Mouse (Mus musculus) CD8-positive naive resting alpha-beta T cell, adult 2 months (primary cell): Measurements from ENCODE around the gene Hist2h2aa1.
A peak's percentile ranks its signal among the peaks of the same experiment; 100 is the strongest.
"Not testable (repeated sequence)": the region's sequence is repeated elsewhere in the genome, so short reads cannot be mapped to it uniquely, and the experiment has no call there.

Source experiments
- DNase-seq, 2 experiments: peaks; one replicate each; pipeline ENCODE4 v3.0.0; 2022; ENCODE audit warnings: low read depth in 2 of 2, low spot score in 2 of 2

The Hist2h2aa1 gene

GRCm38 (mm10) chr3:96245003-96245886 lies at the start of gene Hist2h2aa1:
Gene Hist2h2aa1 (plus strand): TSS chr3:96245497.
- peak; percentile 73 to 79 for DNase-seq

DNA sequence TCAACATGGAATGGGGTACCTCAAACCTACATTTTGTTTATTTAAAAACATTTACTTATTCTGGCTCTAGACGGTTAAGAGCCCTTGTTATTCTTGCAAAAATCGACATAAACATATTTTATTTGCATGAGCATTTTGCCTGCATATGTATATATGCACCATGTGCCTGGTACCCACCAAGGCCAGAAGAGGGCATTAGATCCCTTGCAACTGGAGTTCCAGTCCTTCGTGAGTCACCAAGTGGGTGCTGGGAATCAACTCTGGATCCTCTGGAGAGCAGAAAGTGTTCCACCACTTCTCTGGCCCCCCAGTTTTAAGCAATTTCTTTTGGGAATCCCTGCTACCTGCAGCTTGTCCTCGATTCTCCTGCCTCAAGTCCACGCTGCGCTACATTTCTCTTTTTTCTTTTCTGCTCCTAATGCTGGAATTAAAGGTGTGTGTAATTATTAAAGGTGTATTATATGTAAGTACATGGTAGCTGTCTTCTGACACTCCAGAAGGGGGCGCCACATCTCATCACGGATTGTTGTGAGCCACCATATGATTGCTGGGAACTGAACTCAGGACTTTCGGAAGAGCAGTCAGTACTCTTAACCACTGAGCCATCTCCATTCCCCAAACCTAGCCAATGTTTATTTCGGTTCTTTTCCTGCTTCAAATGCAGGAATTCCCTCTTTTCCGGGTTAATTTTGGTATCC lies 49.5 kb upstream of the Hist2h2aa1 start:
- DNase-seq = no peak

DNA sequence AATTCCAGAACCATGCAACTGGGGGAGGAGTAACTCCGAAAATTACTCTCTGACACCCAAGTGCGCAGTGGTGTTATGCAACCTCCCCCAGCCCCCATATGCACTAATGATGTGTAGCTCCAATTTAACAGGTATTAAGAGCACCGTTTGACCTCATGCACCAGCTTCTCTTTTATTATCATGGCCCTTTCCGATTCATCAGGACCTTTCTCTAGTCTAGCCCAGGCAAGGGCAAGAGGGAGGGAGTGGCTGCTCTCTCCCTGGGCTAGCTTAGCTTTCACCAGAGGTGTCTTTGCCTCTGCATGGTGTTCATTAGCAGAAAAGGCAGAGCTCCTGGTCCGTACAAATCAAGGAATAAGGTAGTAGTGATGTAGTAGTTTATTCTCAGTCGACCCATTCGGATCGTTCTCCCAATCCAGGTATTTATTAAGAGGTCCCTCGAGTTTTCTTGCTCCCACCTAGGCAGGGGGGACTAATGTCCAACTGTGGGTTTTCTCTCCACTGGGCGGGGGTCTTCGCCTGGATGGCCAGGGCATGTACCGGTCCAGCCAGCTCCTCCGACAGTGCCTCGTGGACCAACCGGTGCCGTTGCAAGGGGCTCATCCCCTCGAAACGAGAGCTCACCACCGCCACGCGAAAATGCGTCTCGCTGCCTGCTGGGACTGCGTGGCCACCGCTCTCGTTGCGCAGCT lies 48.7 kb upstream of the Hist2h2aa1 start:
- DNase-seq = no peak

DNA sequence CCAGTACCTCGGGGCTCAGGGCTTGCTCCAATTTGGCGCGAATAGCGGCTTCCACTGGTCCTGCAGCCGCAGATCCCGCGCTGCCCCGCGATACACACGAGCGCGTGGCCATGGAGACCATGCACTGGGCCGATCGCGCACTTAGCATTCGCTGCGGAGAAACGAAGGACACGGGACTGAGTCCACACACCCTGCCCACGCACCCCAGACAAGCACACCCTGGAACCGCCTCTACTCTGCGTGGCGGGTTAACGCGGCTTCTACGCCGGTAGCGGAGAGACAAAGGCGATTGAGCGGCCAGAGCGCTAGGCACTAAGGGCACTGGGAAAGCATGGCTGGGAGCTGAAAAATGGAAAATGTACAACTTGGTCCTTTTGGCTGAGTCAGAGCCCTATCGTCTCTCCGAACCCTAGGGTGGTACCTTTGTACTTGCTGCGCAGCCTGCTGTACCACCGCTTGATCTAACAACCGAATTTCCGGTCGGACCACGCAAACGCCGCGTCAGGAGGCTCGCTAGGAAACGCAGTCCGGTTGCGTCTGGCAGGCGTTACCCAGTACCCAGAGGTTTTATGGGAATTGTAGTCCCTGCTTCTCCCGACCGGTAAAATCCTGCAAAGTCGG lies 48.1 kb upstream of the Hist2h2aa1 start:
- DNase-seq = peak; percentile 82 to 84

DNA sequence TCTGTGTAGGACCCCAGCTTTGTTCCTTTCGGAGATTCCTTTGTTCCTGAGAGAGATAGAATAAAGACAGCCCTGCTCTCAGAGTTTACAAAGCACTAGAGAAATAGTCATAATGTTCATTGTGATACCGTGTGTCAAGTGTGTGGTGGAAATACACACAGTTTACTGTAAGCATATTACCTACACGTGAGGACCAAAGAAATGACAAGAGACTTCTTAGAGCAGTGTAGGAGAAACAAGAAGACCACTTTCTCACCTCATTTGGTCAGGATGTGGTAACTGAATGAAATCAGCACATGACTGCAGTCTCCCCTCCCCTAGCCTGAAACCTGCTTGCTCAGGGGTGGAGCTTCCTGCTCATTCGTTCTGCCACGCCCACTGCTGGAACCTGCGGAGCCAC lies 47.1 kb upstream of the Hist2h2aa1 start:
- peak; percentile 60 to 72 for DNase-seq

DNA sequence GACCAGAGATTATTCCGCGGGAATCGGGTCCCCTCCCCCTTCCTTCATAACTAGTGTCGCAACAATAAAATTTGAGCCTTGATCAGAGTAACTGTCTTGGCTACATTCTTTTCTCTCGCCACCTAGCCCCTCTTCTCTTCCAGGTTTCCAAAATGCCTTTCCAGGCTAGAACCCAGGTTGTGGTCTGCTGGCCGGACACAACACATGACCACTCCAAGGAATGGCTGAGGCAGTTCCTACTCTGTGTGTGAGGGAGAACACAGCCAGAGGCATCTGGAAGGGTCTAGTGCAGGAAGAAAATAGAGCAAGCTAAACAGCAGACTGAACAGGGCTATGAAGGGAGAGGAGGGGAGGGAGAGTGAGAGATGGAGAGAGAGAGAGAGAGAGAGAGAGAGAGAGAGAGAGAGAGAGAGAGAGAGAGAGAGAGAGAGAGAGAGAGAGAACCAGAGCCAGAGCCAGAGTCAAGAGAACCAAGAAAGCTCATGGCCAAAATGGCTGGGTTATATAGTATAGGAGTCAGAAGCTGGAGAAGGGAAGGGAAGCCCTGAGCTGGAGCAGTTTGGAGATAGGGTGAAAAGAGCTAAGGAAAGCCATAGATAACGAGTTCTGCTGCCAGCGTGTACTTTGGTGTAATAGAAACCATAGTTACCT lies 46.6 kb upstream of the Hist2h2aa1 start:
- not testable (repeated sequence) for DNase-seq

DNA sequence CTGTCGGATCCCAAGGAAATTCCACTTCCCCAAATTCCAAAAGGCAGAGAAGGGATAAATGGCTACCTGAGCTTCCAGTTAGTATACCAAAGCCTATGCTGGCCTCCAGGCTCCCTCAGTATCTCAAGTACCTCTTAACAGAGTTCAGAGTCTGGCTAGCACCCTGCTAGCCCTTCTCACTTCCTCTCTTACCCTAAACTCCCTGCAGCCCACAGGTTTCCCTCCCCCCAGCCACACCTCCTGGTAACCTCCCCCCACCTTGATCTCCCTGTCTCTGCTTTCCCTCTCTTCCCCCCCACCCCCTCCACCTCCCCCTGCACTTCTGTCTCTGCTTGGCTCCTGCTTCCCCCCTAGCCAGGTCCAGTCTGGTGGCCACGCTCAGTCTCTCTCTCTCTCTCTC lies 45.6 kb upstream of the Hist2h2aa1 start:
- no peak for DNase-seq

DNA sequence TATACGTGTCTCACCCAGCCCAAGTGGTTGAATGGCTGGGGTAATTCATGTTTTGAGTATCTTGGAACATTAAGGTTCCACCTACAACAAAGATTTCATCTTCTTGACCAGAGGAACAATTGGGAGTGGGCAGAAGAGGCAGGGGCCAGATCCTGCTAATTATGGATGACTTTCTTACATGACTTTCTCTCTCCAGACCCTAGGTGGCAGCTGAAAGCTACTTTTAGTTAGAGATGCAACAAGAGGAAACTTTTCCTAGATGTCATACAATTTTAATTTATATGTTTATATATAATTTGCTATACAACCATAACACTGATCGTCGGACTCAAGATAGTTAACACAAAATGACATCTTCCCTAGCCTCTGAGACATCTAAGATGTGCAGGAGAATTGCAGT lies 37.5 kb upstream of the Hist2h2aa1 start:
- DNase-seq = no peak

DNA sequence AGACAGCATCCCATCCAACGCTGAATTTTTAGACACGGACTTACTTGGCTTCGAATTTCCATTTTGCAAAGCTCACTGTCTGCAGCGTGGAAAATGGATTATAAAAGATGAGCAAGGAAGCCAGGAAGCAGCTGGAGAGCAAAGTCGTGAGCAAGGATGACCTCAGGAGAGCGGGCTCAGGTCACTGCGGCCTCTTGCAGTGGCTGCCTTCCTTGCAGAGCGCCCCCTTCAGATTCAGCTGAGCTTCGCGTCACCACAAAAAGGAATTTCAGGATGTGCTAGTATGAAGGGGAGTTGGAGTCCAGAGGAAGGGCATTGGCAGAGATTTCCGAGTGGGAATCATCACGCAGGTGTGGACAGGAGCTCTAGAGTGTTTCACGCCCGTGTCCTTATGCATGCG lies 36.1 kb upstream of the Hist2h2aa1 start:
- no peak for DNase-seq

DNA sequence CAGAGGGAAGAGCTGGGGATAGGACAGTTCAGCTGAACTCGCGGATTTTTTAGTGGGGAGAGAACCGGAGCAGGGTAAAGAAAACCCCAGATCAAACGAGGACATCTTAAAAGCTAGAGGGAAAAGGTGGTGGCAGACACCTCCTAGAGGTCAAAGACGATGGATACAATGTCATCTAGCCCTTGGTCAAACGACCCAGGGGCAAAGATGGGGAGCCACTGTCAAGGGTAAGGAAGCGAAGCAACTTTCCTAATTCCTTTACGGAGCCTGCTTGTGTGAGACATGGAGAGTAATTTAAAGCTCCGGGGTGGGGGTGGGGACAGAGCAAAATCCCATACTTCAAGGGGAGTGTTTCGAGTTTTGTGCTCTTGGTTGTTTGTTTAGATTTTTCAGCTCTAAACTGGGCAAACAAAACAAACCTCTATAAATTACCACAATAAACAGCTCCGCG lies 26.1 kb upstream of the Hist2h2aa1 start:
- peak; percentile 36 to 54 for DNase-seq

- DNase-seq = peak; percentile 62 to 67
Measured at GRCm38 (mm10) chr3:96219661-96220130, 25.6 kb upstream of the Hist2h2aa1 start, which contains the start of the genes Bola1 and Hist2h2ab. Gene Bola1 (minus strand): TSS chr3:96219709. Gene Hist2h2ab (plus strand): TSS chr3:96219865.

- DNase-seq = not testable (repeated sequence)
Measured at GRCm38 (mm10) chr3:96220131-96220764, 25.0 kb upstream of the Hist2h2aa1 start.

DNA sequence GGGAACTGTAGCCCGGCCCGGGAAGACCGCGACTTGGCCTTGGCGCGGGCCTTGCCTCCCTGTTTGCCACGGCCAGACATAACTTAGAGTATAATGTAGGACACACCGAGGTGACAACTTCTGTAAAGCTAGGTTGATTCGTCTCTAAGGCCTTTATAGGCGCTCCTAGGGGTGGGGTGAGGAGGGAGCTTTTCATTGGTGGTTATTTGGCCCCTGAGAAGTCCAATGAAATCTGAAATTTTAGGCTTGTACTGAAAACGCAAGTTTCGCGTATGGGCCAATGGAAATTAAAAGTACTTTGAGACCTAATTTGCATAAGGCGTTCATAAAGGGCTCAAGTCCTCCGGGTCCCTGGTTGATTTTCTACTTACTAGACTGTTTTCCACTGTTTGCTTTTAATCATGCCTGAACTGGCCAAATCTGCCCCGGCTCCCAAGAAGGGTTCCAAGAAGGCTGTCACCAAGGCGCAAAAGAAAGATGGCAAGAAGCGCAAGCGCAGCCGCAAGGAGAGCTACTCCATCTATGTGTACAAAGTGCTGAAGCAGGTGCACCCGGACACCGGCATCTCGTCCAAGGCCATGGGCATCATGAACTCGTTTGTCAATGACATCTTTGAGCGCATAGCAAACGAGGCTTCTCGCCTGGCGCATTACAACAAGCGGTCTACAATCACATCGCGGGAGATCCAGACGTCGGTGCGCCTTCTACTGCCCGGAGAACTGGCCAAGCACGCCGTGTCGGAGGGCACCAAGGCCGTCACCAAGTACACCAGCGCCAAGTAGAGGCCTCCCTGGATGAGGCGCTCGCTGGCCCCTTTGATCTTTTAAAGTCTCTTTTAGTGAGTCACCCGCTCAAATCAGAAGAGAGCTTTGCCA lies 24.3 kb upstream of the Hist2h2aa1 start, which contains the start of the genes Hist2h2ac and Hist2h2be:
Gene Hist2h2ac, minus strand, starts transcription at position 116 of the 875 bp plus-strand sequence.
Gene Hist2h2be, plus strand, starts transcription at position 355 of the 875 bp plus-strand sequence.
- peak; percentile 71 to 78 for DNase-seq

- peak in 1 of 2 experiments; percentile 22 for DNase-seq
Measured at GRCm38 (mm10) chr3:96221640-96222038, 23.7 kb upstream of the Hist2h2aa1 start.

- no peak for DNase-seq
Measured at GRCm38 (mm10) chr3:96222774-96223173, 22.5 kb upstream of the Hist2h2aa1 start.

GRCm38 (mm10) chr3:96225421-96225820 lies 19.9 kb upstream of the Hist2h2aa1 start:
- DNase-seq = no peak

DNA sequence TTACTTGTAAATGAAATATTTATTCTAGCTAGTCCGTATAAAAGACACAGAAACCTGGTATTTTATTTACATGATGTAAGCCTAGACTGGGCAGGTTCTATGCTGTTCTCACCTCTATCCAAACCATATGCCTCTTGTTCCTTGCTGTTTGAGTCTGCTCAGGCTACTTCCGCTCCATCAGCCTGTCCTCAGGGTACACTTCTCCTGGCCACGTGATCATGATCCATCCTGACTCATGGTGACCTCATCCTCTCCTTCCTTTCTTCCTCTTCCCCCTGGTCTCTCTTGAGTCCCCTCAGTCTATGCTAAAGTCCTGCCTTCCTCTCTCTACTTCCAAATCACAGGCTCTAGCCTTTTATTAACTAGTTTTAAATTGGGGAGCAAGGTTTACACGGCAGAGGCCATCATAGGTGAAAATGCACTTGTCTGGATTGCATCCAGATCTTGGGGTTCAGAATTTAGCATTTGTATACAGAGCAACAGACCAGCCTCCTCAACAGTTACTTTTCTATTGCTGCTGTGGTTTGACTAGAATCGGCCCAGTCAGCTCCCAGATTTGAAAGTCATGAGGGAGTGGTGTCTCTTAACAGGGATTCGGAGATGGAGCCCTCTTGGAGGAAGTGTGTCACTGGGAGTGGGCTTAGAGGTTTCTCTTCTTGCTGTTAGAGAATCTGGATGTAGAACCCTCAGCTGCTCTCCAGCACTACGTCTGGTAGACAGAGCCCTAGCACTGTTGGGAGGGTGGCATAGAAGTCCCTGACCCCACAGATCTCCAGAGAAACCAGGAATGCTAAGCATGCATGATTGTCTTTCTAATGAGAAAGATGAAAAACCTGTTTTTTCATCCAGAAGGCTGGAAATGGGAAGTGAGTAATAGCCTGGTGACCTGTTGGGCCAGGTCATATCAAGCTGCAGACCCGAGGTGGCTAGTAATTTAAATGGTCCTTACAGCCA lies 18.3 kb upstream of the Hist2h2aa1 start:
- DNase-seq = no peak
